Mouse (Mus musculus) heart, adult 2 months (tissue): ENCODE measurements around the gene Ubash3b.

ENCODE experiments used
- CTCF ChIP-seq: fragments of 200-600 bp; IDR thresholded peaks from 2 replicates; pipeline ENCODE4 v1.8.1; 2022; ENCODE audit warnings: antibody characterized with exemption, mild to moderate bottlenecking, moderate library complexity
- POLR2A ChIP-seq: fragments of 200-500 bp; IDR thresholded peaks from 2 replicates; pipeline ENCODE4 v1.6.1; 2011; ENCODE audit warnings: mild to moderate bottlenecking, low read depth, low read length, control low read depth; ENCODE audit not compliant: insufficient read depth

DNA sequence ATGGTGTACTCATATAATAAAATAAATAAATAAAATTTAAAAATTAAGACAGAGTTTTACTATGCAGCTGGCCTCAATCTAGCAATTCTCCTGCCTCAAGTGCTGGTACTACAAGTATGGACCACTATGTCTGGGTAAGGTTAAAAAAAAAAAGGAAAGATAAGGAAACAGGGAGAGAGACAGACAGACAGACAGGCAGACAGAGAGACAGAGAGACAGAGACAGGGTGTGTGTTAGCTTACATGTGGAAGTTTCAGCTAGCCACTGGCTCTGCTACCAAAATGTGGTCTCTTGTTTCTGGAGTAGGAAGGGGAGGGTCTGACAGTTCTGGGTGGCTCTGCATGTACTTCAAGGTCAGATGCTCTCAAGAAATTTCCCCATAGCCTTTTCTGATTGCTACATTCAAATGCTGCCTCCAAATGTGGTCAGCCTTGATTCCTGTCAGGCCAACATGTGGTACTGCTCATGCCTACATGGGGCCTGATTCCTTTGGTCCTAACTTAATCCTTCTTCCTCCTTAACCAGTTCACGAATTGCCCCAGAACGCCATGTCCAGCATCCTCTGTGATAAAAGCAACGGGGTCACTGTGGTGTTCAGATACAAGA, 89.5 kb downstream of the Ubash3b start:
- TF ChIP-seq POLR2A (no peak), CTCF (no peak)
